Mouse (Mus musculus): ENCODE measurements at regions not wholly inside any gene's neighbourhood (a gene's known extent, or its start where the extent isn't known, plus 50 kb on each side); places are given as distances from the start of the nearest gene placed in this dataset.

GRCm38 (mm10) chr16:86768355-86768754, 585.6 kb upstream of the N6amt1 start:
- TF ChIP-seq GATA1 (IDR thresholded peaks at IDR 0.05; ENCODE audit: borderline replicate concordance, low read length) = no peak
- no peak for TF ChIP-seq FLI1 (IDR thresholded peaks at IDR 0.05; ENCODE audit: low read length)
